Mouse (Mus musculus) embryonic facial prominence, embryonic 13.5 days (tissue): ENCODE data around the gene Lclat1. TPM values are rescaled to one million over a fixed set of nuclear protein-coding genes. Genes with fewer than 3 reads are reported as not detected.
A peak's percentile ranks its signal among the peaks of the same experiment; 100 is the strongest.
"Not testable (repeated sequence)": the region's sequence is repeated elsewhere in the genome, so short reads cannot be mapped to it uniquely, and the experiment has no call there.

Source experiments
- ATAC-seq: fragments of 200-750 bp; cut with Nextera tagmentation; 2 replicates; pipeline ENCODE4 v1.8.0; 2017; ENCODE audit warnings: low read depth; ENCODE audit not compliant: insufficient number of reproducible peaks, insufficient read depth, low FRiP score, low TSS enrichment
- H3K27ac ChIP-seq: fragments of 300-500 bp; sonication (generic); 2 replicates; pipeline ENCODE4 v1.5.1; 2015; ENCODE audit warnings: moderate library complexity, mild to moderate bottlenecking, inconsistent platforms
- H3K27me3 ChIP-seq: fragments of 300-500 bp; sonication (generic); 2 replicates; pipeline ENCODE4 v1.6.1; 2015; ENCODE audit warnings: mild to moderate bottlenecking, inconsistent platforms
- H3K36me3 ChIP-seq: fragments of 300-500 bp; sonication (generic); 2 replicates; pipeline ENCODE4 v1.6.1; 2015; ENCODE audit warnings: mild to moderate bottlenecking, inconsistent platforms
- H3K4me1 ChIP-seq: fragments of 300-500 bp; sonication (generic); 2 replicates; pipeline ENCODE4 v1.6.1; 2015; ENCODE audit warnings: inconsistent platforms
- H3K4me2 ChIP-seq: fragments of 300-500 bp; sonication (generic); 2 replicates; pipeline ENCODE4 v1.6.1; 2015; ENCODE audit warnings: moderate library complexity, mild to moderate bottlenecking, inconsistent platforms
- H3K4me3 ChIP-seq: fragments of 300-500 bp; sonication (generic); 2 replicates; pipeline ENCODE4 v1.5.1; 2015; ENCODE audit warnings: mild to moderate bottlenecking, inconsistent platforms
- H3K9ac ChIP-seq: fragments of 300-500 bp; sonication (generic); 2 replicates; pipeline ENCODE4 v1.6.1; 2015; ENCODE audit warnings: mild to moderate bottlenecking, inconsistent platforms
- H3K9me3 ChIP-seq: fragments of 300-500 bp; sonication (generic); 2 replicates; pipeline ENCODE4 v1.6.1; 2016; ENCODE audit warnings: inconsistent platforms
- WGBS: fragments of 180-500 bp; shearing (Covaris S2); methylation state at CpG from one replicate; pipeline ENCODE4 v1.1.7; 2015; ENCODE audit warnings: mixed read lengths; 5-methylcytosine and 5-hydroxymethylcytosine counted together
- polyA plus RNA-seq: library from polyadenylated mRNA; unstranded; fragments of >200 nt; fragmentation: Nextera tagmentation; extraction: Ambion mirVana; gene quantifications from 2 replicates; pipeline ENCODE4 v1.2.1, GENCODE M21; 2015

The Lclat1 gene
- polyA plus RNA-seq, 1 experiment from 2014 or later = 10.6 TPM

- Histone ChIP-seq H3K36me3 (no peaks in the 10 kb centered on the region), H3K27ac (no peak overlapping the region), H3K27me3 (no peaks in the 10 kb centered on the region), H3K4me2 (no peak overlapping the region), H3K4me1 (no peaks in the 10 kb centered on the region), H3K9ac (no peak overlapping the region), H3K4me3 (no peak overlapping the region), H3K9me3 (no peaks in the 10 kb centered on the region)
- ATAC-seq = no peak
- 59% methylated on average over 8 of the region's 8 CpGs for WGBS
These were observed 143.3 kb downstream of the Lclat1 start for GRCm38 (mm10) chr17:73251142-73251502.

DNA sequence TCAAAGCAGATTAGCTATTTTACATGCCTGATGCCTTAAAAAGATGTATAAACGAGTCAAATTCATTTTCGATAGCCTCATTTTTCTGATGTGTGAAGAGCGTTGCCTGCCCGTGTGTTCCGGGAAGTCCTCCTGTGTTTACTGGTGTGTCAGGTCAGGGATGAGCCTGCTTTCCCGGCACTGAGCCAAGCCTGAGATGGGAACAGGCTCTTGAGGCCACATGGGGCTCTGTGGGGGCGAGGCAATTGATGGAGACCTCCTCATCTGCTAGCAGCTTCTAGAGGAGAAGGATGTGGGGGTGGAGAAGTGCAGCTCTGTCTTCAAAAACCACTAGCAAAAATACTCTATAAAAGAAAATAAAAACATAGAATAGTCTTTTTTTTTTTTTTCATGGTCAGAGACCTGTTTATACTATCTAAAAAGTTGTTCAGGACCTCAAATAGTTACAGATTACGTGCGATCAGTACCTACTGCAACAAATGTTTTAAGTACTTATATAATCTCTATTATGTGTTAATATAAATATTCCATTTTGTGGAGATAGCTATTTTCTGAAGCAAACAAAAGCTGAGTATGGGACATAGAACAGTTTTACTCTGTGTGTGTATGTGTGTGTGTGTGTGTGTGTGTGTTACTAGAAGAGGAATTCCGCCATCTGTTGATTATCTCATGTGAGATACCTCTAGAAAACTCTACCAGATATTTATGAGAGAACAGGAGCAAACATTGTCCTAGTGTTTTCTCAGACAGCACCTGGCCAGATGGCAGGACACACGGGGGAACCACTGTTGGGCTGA lies 144.2 kb downstream of the Lclat1 start:
- no peaks in the 10 kb centered on the region for H3K36me3 ChIP-seq
- no peak for ATAC-seq
- H3K4me1 ChIP-seq = no peaks in the 10 kb centered on the region
- H3K9me3 ChIP-seq = no peaks in the 10 kb centered on the region
- H3K27me3 ChIP-seq = no peaks in the 10 kb centered on the region
- no peak overlapping the region for H3K27ac ChIP-seq
- H3K9ac ChIP-seq = no peak overlapping the region
- H3K4me3 ChIP-seq = no peak overlapping the region
- H3K4me2 ChIP-seq = no peak overlapping the region
- 73% methylated on average over 11 of the region's 11 CpGs for WGBS

DNA sequence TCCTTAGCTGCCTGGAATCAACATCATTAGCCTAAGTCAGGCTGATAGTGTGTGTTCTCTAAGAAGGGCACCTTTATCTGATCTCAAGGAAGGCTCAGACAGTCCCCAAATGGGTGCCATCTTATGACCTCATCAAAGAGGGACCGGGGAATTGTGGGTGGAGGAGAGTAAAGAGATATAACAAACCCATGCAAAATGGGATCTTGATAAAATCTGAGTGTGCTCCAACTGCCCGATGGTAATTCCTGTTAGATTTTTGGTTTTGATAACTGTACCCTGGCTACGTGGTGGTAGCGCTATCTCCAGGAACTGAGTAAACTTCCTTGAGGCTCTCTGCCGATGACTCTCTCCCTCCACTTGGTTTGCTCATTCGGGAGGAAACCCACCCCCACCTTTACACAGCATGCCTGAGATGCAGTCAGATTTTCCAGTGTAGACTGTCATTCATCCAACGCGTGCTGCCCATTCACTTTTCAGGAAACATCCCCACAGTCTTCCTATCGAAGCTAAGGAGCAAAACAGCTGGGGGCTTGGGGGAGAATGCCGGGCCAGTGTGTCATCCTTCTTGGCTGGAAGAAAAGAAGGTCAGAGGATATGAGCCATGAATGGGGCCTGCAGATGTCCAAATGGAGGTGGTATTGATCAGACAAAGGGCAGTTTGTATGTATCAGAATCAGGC lies 145.6 kb downstream of the Lclat1 start:
- Histone ChIP-seq H3K27ac (no peak overlapping the region), H3K27me3 (no peaks in the 10 kb centered on the region), H3K9me3 (no peaks in the 10 kb centered on the region), H3K9ac (no peak overlapping the region), H3K4me1 (peaks cover 1% of the 10 kb centered on the region; the same call in 1 of the 2 replicates), H3K4me3 (no peak overlapping the region), H3K4me2 (no peak overlapping the region), H3K36me3 (no peaks in the 10 kb centered on the region)
- ATAC-seq = no peak
- 45% methylated on average over 10 of the region's 10 CpGs for WGBS

DNA sequence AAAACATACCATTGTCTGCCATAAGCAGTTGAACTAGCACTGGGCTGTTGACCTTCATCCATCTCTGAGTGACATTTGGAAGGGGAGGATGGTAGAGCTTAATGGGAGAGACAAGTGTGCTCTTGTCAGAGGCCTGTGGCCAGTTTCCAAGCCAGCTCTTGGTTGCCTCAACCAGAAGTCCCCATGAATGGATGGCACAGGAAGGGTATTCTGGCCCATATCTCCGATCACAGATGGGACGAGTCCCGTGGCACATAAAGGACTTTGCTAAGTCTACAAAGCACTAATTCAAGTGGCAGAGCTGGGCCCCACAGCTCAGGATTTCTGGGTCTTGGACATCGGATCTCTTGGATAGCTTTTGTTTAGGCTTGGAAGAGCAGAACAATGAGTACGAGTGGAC lies 148.0 kb downstream of the Lclat1 start:
- no peaks in the 10 kb centered on the region for H3K27me3 ChIP-seq
- H3K9ac ChIP-seq = no peak overlapping the region
- H3K9me3 ChIP-seq = no peaks in the 10 kb centered on the region
- no peaks in the 10 kb centered on the region for H3K36me3 ChIP-seq
- H3K4me1 ChIP-seq = peaks cover 6% of the 10 kb centered on the region; the same call in 1 of the 2 replicates
- 92% methylated on average over 5 of the region's 5 CpGs for WGBS
- no peak overlapping the region for H3K4me3 ChIP-seq
- H3K27ac ChIP-seq = no peak overlapping the region
- H3K4me2 ChIP-seq = no peak overlapping the region
- no peak for ATAC-seq

GRCm38 (mm10) chr17:73258620-73259019 lies 150.8 kb downstream of the Lclat1 start:
- H3K9ac ChIP-seq = no peak overlapping the region
- no peak for ATAC-seq
- no peak overlapping the region for H3K27ac ChIP-seq
- peaks cover 6% of the 10 kb centered on the region; the same call in 1 of the 2 replicates for H3K4me1 ChIP-seq
- WGBS = 44% methylated on average over 12 of the region's 12 CpGs
- no peaks in the 10 kb centered on the region for H3K27me3 ChIP-seq
- no peak overlapping the region for H3K4me3 ChIP-seq
- H3K4me2 ChIP-seq = 0 out of 2 replicates have a peak overlapping the region, but pooled peaks have one; percentile 5
- H3K36me3 ChIP-seq = no peaks in the 10 kb centered on the region
- no peaks in the 10 kb centered on the region for H3K9me3 ChIP-seq

GRCm38 (mm10) chr17:73259258-73259657 lies 151.5 kb downstream of the Lclat1 start:
- not testable (repeated sequence) for ATAC-seq, H3K4me2 ChIP-seq, H3K27ac ChIP-seq, H3K4me3 ChIP-seq, H3K4me1 ChIP-seq, H3K27me3 ChIP-seq, H3K9ac ChIP-seq, H3K9me3 ChIP-seq, H3K36me3 ChIP-seq
- WGBS = 93% methylated on average over 5 of the region's 5 CpGs

DNA sequence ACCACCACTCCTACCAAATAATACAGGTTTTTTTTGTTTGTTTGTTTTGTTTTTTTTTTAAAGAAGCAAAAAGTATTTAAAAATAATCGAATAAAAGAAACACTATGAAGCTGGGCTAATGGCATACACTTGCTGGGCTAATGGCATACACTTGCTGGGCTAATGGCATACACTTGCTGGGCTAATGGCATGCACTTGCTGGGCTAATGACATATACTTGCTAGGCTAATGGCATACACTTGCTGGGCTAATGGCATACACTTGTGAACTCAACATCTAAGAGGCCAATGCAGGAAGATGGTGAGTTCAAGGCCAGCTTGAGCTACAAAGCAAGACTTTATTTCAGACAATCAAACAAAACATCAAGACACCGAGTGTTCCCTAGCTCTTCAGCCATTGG lies 154.8 kb downstream of the Lclat1 start:
- no peak overlapping the region for H3K4me2 ChIP-seq
- no peak overlapping the region for H3K9ac ChIP-seq
- H3K4me1 ChIP-seq = peaks cover 6% of the 10 kb centered on the region; the same call in 1 of the 2 replicates
- 89% methylated on average over 2 of the region's 2 CpGs for WGBS
- no peak overlapping the region for H3K4me3 ChIP-seq
- no peak overlapping the region for H3K27ac ChIP-seq
- H3K9me3 ChIP-seq = no peaks in the 10 kb centered on the region
- no peak for ATAC-seq
- H3K36me3 ChIP-seq = no peaks in the 10 kb centered on the region
- H3K27me3 ChIP-seq = no peaks in the 10 kb centered on the region

- ATAC-seq = no peak
- Histone ChIP-seq H3K27ac (no peak overlapping the region), H3K9me3 (0 out of 2 replicates have a peak, but pooled peaks cover 4% of the 10 kb centered on the region), H3K36me3 (no peaks in the 10 kb centered on the region), H3K9ac (no peak overlapping the region), H3K4me3 (no peak overlapping the region), H3K27me3 (no peaks in the 10 kb centered on the region), H3K4me2 (no peak overlapping the region), H3K4me1 (peaks cover 6% of the 10 kb centered on the region; the same call in 1 of the 2 replicates)
- 75% methylated on average over 8 of the region's 8 CpGs for WGBS
These were observed 155.3 kb downstream of the Lclat1 start for GRCm38 (mm10) chr17:73263077-73263501.

- Histone ChIP-seq H3K9me3 (0 out of 2 replicates have a peak, but pooled peaks cover 4% of the 10 kb centered on the region), H3K27me3 (no peaks in the 10 kb centered on the region; the same call in 1 of the 2 replicates), H3K27ac (no peak overlapping the region), H3K36me3 (no peaks in the 10 kb centered on the region), H3K4me3 (no peak overlapping the region), H3K9ac (no peak overlapping the region), H3K4me1 (no peaks in the 10 kb centered on the region), H3K4me2 (no peak overlapping the region)
- 73% methylated on average over 15 of the region's 15 CpGs for WGBS
- no peak for ATAC-seq
These were observed 163.3 kb downstream of the Lclat1 start for GRCm38 (mm10) chr17:73270871-73271796.

DNA sequence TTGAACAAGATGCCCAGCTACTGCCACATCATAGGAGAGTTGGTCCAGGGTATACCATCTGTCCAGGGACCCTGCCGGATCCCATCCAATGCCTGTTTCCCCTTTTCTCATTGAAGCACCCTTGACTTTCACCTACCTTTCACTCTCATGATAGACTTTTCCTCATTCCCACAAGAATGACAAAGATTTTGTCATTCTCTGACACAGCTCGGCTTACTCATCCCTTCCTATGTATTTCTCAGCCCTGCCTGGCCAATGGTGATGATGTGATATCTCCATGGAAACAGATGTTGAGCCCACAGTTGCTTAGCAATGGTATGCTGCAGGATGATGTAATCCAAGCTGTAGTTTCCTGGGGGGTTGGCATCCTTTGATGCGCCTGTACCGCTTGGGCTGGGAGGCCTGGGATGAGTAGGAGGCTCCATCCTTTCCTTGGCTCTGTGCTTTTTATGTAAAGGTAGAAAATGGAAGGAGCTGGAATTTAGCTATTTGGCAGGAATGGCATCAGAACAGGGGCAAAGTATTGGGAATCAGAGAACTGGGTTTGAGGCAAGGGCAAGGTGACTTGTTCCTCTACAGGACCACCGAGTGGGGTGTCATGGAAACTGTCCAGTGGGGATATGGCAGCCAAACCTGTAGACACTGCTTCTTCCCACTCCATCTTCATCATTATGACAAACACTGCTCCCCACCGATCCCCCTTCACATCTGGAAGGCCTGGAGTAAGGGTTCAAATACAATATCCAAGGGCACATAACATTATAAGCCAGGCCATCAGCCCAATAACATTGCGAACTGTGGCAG lies 164.2 kb downstream of the Lclat1 start:
- Histone ChIP-seq H3K4me1 (no peaks in the 10 kb centered on the region), H3K27me3 (no peaks in the 10 kb centered on the region; the same call in 1 of the 2 replicates), H3K36me3 (no peaks in the 10 kb centered on the region), H3K9ac (no peak overlapping the region), H3K9me3 (0 out of 2 replicates have a peak, but pooled peaks cover 4% of the 10 kb centered on the region), H3K4me3 (no peak overlapping the region), H3K27ac (no peak overlapping the region), H3K4me2 (no peak overlapping the region)
- WGBS = 82% methylated on average over 7 of the region's 7 CpGs
- no peak for ATAC-seq
